Mouse (Mus musculus) CH12.LX (cell line): Measurements from ENCODE around the gene Zfand2a. TPM values are rescaled to one million over a fixed set of nuclear protein-coding genes. Genes with fewer than 3 reads are reported as not detected.

Source experiments
- DNase-seq: peaks from one replicate; pipeline ENCODE4 v3.0.0-alpha.2; 2013; ENCODE audit errors: extremely low read depth
- H3K27ac ChIP-seq: 2 replicates; pipeline ENCODE4 v1.5.1; 2012; ENCODE audit warnings: low read depth, mild to moderate bottlenecking, control low read depth, moderate library complexity; ENCODE audit not compliant: insufficient read depth
- H3K27me3 ChIP-seq: replicated peaks from 2 replicates; pipeline ENCODE3; 2012; ENCODE audit warnings: inconsistent platforms
- H3K36me3 ChIP-seq, 2 experiments: replicated peaks in 1 of 2; 2 replicates each; pipeline versions ENCODE3 to v1.6.1; 2012; ENCODE audit warnings: inconsistent platforms in 1 of 2, low read length in 1 of 2, mild to moderate bottlenecking in 1 of 2, mixed read lengths in 1 of 2, moderate library complexity in 1 of 2; ENCODE audit not compliant: control insufficient read depth in 1 of 2, insufficient read depth in 1 of 2
- H3K4me1 ChIP-seq, 2 experiments: 2 replicates each; pipeline ENCODE4 v1.6.1; 2012; ENCODE audit warnings: inconsistent platforms in 1 of 2, moderate library complexity in 1 of 2; ENCODE audit not compliant: insufficient read depth in 2 of 2, control insufficient read depth in 1 of 2
- H3K4me2 ChIP-seq: 2 replicates; pipeline ENCODE4 v1.6.1; 2012; ENCODE audit warnings: low read depth, mild to moderate bottlenecking, control low read depth; ENCODE audit not compliant: poor library complexity, insufficient read depth, severe bottlenecking
- H3K4me3 ChIP-seq, 3 experiments: fragments of 150-350 bp in 1 of 3; sonication (generic) in 1 of 3; replicated peaks in 1 of 3; 2 replicates each; pipeline versions ENCODE3 to v1.5.1; 2011 to 2012; ENCODE audit warnings: low read depth in 2 of 3, low read length in 2 of 3, mild to moderate bottlenecking in 2 of 3, moderate library complexity in 2 of 3, control low read depth in 1 of 3, improper control_type of control experiment in 1 of 3, inconsistent platforms in 1 of 3, mixed read lengths in 1 of 3; ENCODE audit not compliant: poor library complexity in 1 of 3
- H3K79me2 ChIP-seq: replicated peaks from 2 replicates; pipeline ENCODE4 v1.6.1; 2012; ENCODE audit warnings: mild to moderate bottlenecking, moderate library complexity; ENCODE audit not compliant: control insufficient read depth, poor library complexity, insufficient read depth, severe bottlenecking; ENCODE audit errors: extremely low read depth
- H3K9ac ChIP-seq: 2 replicates; pipeline ENCODE4 v1.6.1; 2012; ENCODE audit warnings: low read depth, mild to moderate bottlenecking, control low read depth, moderate library complexity; ENCODE audit not compliant: insufficient read depth
- H3K9me3 ChIP-seq: replicated peaks from 2 replicates; pipeline ENCODE3; 2012; ENCODE audit warnings: low read length, inconsistent platforms, mixed read lengths
- CTCF ChIP-seq, 2 experiments: IDR thresholded peaks in 1 of 2; conservative IDR thresholded peaks in 1 of 2; 2 replicates each; pipeline ENCODE4 v1.5.1; 2011 to 2012; ENCODE audit warnings: low read depth in 2 of 2, low read length in 2 of 2, improper control_type of control experiment in 1 of 2, inconsistent platforms in 1 of 2, mild to moderate bottlenecking in 1 of 2, moderate library complexity in 1 of 2
- EP300 ChIP-seq: IDR thresholded peaks from 2 replicates; pipeline ENCODE4 v1.6.1; 2011; ENCODE audit warnings: low read length, improper control_type of control experiment
- IRF4 ChIP-seq: IDR thresholded peaks from 2 replicates; pipeline ENCODE4 v1.6.1; 2014; ENCODE audit warnings: low read depth, mild to moderate bottlenecking, inconsistent platforms, low read length, improper control_type of control experiment
- JUN ChIP-seq: IDR thresholded peaks from 2 replicates; pipeline ENCODE4 v1.6.1; 2011; ENCODE audit warnings: low read depth, mild to moderate bottlenecking, low read length, improper control_type of control experiment, moderate library complexity; ENCODE audit not compliant: insufficient read depth
- MAFK ChIP-seq: IDR thresholded peaks from 2 replicates; pipeline ENCODE4 v1.6.1; 2011; ENCODE audit warnings: low read length, improper control_type of control experiment; ENCODE audit not compliant: insufficient replicate concordance
- MAX ChIP-seq: IDR thresholded peaks from 2 replicates; pipeline ENCODE4 v1.6.1; 2011; ENCODE audit warnings: low read length, improper control_type of control experiment
- MXI1 ChIP-seq: IDR thresholded peaks from 2 replicates; pipeline ENCODE4 v1.6.1; 2011; ENCODE audit warnings: mild to moderate bottlenecking, low read depth, low read length, improper control_type of control experiment
- NELFE ChIP-seq: IDR thresholded peaks from 2 replicates; pipeline ENCODE4 v1.6.1; 2011; ENCODE audit warnings: low read depth, low read length, improper control_type of control experiment
- PAX5 ChIP-seq: IDR thresholded peaks from 2 replicates; pipeline ENCODE4 v1.6.1; 2012; ENCODE audit warnings: low read length, inconsistent platforms, mixed read lengths
- RCOR1 ChIP-seq: conservative IDR thresholded peaks from 2 replicates; pipeline ENCODE4 v1.6.1; 2012; ENCODE audit warnings: low read depth, mild to moderate bottlenecking, inconsistent platforms, low read length, improper control_type of control experiment
- SMC3 ChIP-seq: IDR thresholded peaks from 2 replicates; pipeline ENCODE4 v1.6.1; 2011; ENCODE audit warnings: low read depth, low read length, improper control_type of control experiment
- TCF12 ChIP-seq: IDR thresholded peaks from 2 replicates; pipeline ENCODE4 v1.6.1; 2014; ENCODE audit warnings: low read depth, mild to moderate bottlenecking, inconsistent platforms, low read length, improper control_type of control experiment
- UBTF ChIP-seq: IDR thresholded peaks from 2 replicates; pipeline ENCODE4 v1.6.1; 2012; ENCODE audit warnings: low read depth, mild to moderate bottlenecking, inconsistent platforms, low read length, improper control_type of control experiment, moderate library complexity
- USF1 ChIP-seq: IDR thresholded peaks from 2 replicates; pipeline ENCODE4 v1.6.1; 2014; ENCODE audit warnings: low read depth, mild to moderate bottlenecking, inconsistent platforms, low read length, improper control_type of control experiment
- ZC3H11A ChIP-seq: IDR thresholded peaks from 2 replicates; pipeline ENCODE4 v1.6.1; 2012; ENCODE audit warnings: low read depth, mild to moderate bottlenecking, inconsistent platforms, low read length, improper control_type of control experiment
- ZMIZ1 ChIP-seq: IDR thresholded peaks from 2 replicates; pipeline ENCODE4 v1.6.1; 2012; ENCODE audit warnings: low read depth, mild to moderate bottlenecking, inconsistent platforms, low read length, improper control_type of control experiment
- ZNF384 ChIP-seq: IDR thresholded peaks from 2 replicates; pipeline ENCODE4 v1.6.1; 2012; ENCODE audit warnings: low read depth, low read length, improper control_type of control experiment, inconsistent platforms
- dilution Hi-C: fragments of 300-500 bp; cut with MboI; formaldehyde crosslinking; loops from 2 replicates; pipeline ENCODE4 v1.14.3; 2020; ENCODE audit warnings: low sequenced_read_pairs; ENCODE audit not compliant: extremely low pct_unique_long_range_greater_than_20kb, extremely low pct_ligation_motif_present
- in situ Hi-C: fragments of 300-500 bp; cut with MboI; formaldehyde crosslinking; loops from 3 replicates; pipeline ENCODE4 v1.14.3; 2019; ENCODE audit warnings: low sequenced_read_pairs, low pct_ligation_motif_present, low pct_unique_long_range_greater_than_20kb, mixed read lengths
- polyA plus RNA-seq: library from polyadenylated mRNA; unstranded; fragments of >175 nt; gene quantifications from 2 replicates; pipeline ENCODE4 v1.2.1, GENCODE M21; 2012; ENCODE audit warnings: low read depth; ENCODE audit not compliant: insufficient read length
- total RNA-seq, 2 experiments: library from RNA; depleted of rRNA; stranded (reverse); fragments of 300-350 nt in 1 of 2; fragments of >200 nt in 1 of 2; gene quantifications; 2 replicates each; pipeline ENCODE4 v1.2.3; 2012 to 2014

Zfand2a gene
- total and polyA plus RNA-seq, 3 experiments: 5.8 to 13.4 (median 9.2) TPM

- Histone ChIP-seq H3K4me3 (no peak overlapping the region), H3K36me3 (peaks cover 57 to 72% of the 10 kb centered on the region in 2 experiments), H3K79me2 (peaks cover 14% of the 10 kb centered on the region; the same call in 1 of the 2 replicates), H3K9me3 (no peaks in the 10 kb centered on the region), H3K27ac (no peak overlapping the region), H3K4me1 (peaks cover 3 to 11% of the 10 kb centered on the region in 2 experiments; a peak in 3 of 4 replicates), H3K4me2 (no peak overlapping the region), H3K27me3 (no peaks in the 10 kb centered on the region), H3K9ac (no peak overlapping the region)
- no peak for DNase-seq
- dilution Hi-C loops: no loop called here
- in situ Hi-C loops: no loop called here
- TF ChIP-seq TCF12 (no peak), CTCF (conservative IDR thresholded peaks at IDR 0.05 in 1 of 2, IDR thresholded peaks at IDR 0.05 in 1 of 2; ENCODE audit: low read depth in 2 of 2, low read length in 2 of 2) (no peak), SMC3 (no peak)
Measured at GRCm38 (mm10) chr5:139480406-139480805, 3.9 kb downstream of the Zfand2a start.

- no peak overlapping the region for H3K4me3 ChIP-seq
- no peak for DNase-seq
- no peak overlapping the region for H3K9ac ChIP-seq
- in situ Hi-C loops (no loop called here), dilution Hi-C loops (no loop called here)
- H3K27me3 ChIP-seq: no peaks in the 10 kb centered on the region
- H3K9me3 ChIP-seq: no peaks in the 10 kb centered on the region
- TF ChIP-seq UBTF (no peak), PAX5 (no peak), USF1 (no peak), ZC3H11A (no peak), JUN (no peak), IRF4 (no peak), EP300 (no peak), RCOR1 (no peak)
- H3K79me2 ChIP-seq: peaks cover 14% of the 10 kb centered on the region; the same call in 1 of the 2 replicates
- H3K4me2 ChIP-seq: no peak overlapping the region
- peaks cover 3 to 11% of the 10 kb centered on the region in 2 experiments; a peak in 3 of 4 replicates for H3K4me1 ChIP-seq
- H3K27ac ChIP-seq: no peak overlapping the region
- peaks cover 69 to 85% of the 10 kb centered on the region in 2 experiments for H3K36me3 ChIP-seq
Measured at GRCm38 (mm10) chr5:139479088-139479487, 5.3 kb downstream of the Zfand2a start.

GRCm38 (mm10) chr5:139474741-139475140 is 9.6 kb downstream of the Zfand2a start:
- in situ Hi-C loops (loop anchor here (25.0 kb wide), 1 partner anchor 112 kb away; the partner anchor contains the start of genes Cox19 and Cyp2w1), dilution Hi-C loops (no loop called here)
- Histone ChIP-seq H3K4me3 (no peak overlapping the region), H3K27me3 (no peaks in the 10 kb centered on the region), H3K4me2 (no peak overlapping the region), H3K9ac (no peak overlapping the region), H3K27ac (no peak overlapping the region), H3K9me3 (no peaks in the 10 kb centered on the region), H3K4me1 (no peaks in the 10 kb centered on the region), H3K36me3 (peaks cover 76 to 89% of the 10 kb centered on the region in 2 experiments), H3K79me2 (no peaks in the 10 kb centered on the region)
- no peak for DNase-seq
- TF ChIP-seq ZMIZ1: no peak
- no peak for TF ChIP-seq EP300
- no peak for TF ChIP-seq TCF12
- TF ChIP-seq MAX: no peak
- no peak for TF ChIP-seq MAFK
- TF ChIP-seq RCOR1: no peak
- TF ChIP-seq ZNF384: no peak
- no peak for TF ChIP-seq NELFE
- no peak for TF ChIP-seq MXI1
